Mouse (Mus musculus) liver, embryonic 12.5 days (tissue): Measurements from ENCODE around the gene Rnasek. TPM values are rescaled to one million over a fixed set of nuclear protein-coding genes. Genes with fewer than 3 reads are reported as not detected.

Source experiments
- ATAC-seq: fragments of 200-750 bp; cut with Nextera tagmentation; 2 replicates; pipeline ENCODE4 v1.8.0; 2017; ENCODE audit warnings: moderate number of reproducible peaks, mild to moderate bottlenecking, moderate library complexity
- H3K27ac ChIP-seq: fragments of 300-500 bp; sonication (generic); 2 replicates; pipeline ENCODE4 v1.5.1; 2016; ENCODE audit warnings: mild to moderate bottlenecking
- H3K27me3 ChIP-seq: fragments of 300-500 bp; sonication (generic); replicated peaks from 2 replicates; pipeline ENCODE4 v1.6.1; 2016; ENCODE audit warnings: mild to moderate bottlenecking, moderate library complexity
- H3K36me3 ChIP-seq: fragments of 300-500 bp; sonication (generic); 2 replicates; pipeline ENCODE4 v1.6.1; 2016; ENCODE audit warnings: mild to moderate bottlenecking, moderate library complexity
- H3K4me1 ChIP-seq: fragments of 300-500 bp; sonication (generic); 2 replicates; pipeline ENCODE4 v1.6.1; 2016
- H3K4me2 ChIP-seq: fragments of 300-500 bp; sonication (generic); 2 replicates; pipeline ENCODE4 v1.6.1; 2016; ENCODE audit warnings: mild to moderate bottlenecking, moderate library complexity
- H3K4me3 ChIP-seq: fragments of 300-500 bp; sonication (generic); 2 replicates; pipeline ENCODE4 v1.5.1; 2016; ENCODE audit warnings: mild to moderate bottlenecking, moderate library complexity
- H3K9ac ChIP-seq: fragments of 300-500 bp; sonication (generic); 2 replicates; pipeline ENCODE4 v1.6.1; 2016; ENCODE audit warnings: mild to moderate bottlenecking, moderate library complexity
- H3K9me3 ChIP-seq: fragments of 300-500 bp; sonication (generic); replicated peaks from 2 replicates; pipeline ENCODE4 v1.6.1; 2016; ENCODE audit warnings: mild to moderate bottlenecking, moderate library complexity
- WGBS: fragments of 180-500 bp; shearing (Covaris S2); methylation state at CpG from one replicate; pipeline ENCODE4 v1.1.7; 2016; ENCODE audit not compliant: insufficient replicate concordance; 5-methylcytosine and 5-hydroxymethylcytosine counted together
- polyA plus RNA-seq: library from polyadenylated mRNA; unstranded; fragments of >200 nt; fragmentation: Nextera tagmentation; extraction: Ambion mirVana; gene quantifications from 2 replicates; pipeline ENCODE4 v1.2.1, GENCODE M21; 2016

The Rnasek gene
- polyA plus RNA-seq, 1 experiment from 2014 or later: 173 TPM

DNA sequence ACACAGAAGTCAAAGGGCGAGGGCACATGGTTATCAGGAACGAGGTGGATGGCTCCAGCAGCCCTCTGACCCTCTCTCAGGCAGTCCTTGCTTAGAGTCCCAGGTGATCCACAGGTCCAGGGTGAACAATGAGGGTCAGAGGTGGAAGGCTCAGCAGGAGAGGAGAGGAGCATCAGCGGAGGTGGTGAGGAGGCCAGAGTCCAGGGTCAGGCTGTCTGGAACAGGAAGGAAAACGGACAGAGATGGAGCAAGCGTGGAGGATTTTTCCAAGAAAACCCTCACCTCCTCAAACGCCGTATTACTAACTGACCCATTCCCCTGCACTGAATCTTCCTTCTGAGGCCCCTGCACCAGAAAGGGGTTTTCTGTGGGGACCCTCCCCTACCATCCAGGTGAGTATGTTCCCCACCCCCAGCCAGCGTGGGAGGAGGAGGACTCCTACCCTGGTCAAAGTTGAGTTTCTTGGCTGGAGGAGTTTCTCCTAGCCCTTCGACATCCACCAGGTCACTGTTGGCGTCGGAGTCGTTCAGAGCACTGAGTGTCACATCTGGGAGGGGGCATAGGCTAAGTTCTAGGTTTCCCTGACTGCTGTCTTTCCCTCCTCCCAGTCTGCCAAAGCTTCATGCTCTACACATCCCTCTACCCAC is 4.3 kb downstream of the Rnasek start:
- Histone ChIP-seq H3K27ac (peak overlapping the region; percentile 96), H3K9me3 (no peaks in the 10 kb centered on the region), H3K4me3 (no peak overlapping the region), H3K4me2 (no peak overlapping the region; the same call in 1 of the 2 replicates), H3K9ac (no peak overlapping the region), H3K4me1 (peaks cover 69% of the 10 kb centered on the region), H3K27me3 (peaks cover under 1% of the 10 kb centered on the region), H3K36me3 (peaks cover 18% of the 10 kb centered on the region)
- ATAC-seq: no peak
- WGBS: 84% methylated on average over 12 of the region's 12 CpGs

DNA sequence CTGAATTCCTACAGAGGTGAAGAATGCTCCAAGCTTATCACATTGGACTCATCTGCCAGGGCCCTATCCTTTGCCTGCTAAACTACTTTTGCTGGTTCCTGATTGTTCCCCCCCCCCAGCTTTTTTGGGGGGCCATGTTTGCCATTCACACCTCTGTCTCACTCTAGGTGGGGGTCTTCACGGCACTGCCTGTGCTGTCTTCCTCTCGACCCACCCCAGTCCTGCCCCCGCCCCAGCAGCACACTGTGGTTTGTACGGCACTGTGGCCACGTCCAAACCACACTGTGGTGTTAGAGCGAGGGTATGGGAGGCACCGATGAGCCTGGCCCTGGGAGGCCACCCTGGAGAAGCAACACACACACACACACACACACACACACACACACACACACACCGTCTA is 5.1 kb downstream of the Rnasek start:
- peaks cover 9% of the 10 kb centered on the region for H3K27me3 ChIP-seq
- H3K9ac ChIP-seq: no peak overlapping the region; the same call in 1 of the 2 replicates
- no peaks in the 10 kb centered on the region for H3K9me3 ChIP-seq
- H3K4me2 ChIP-seq: 0 out of 2 replicates have a peak overlapping the region, but pooled peaks have one; percentile 0
- H3K4me3 ChIP-seq: no peak overlapping the region
- no peak for ATAC-seq
- peaks cover 18% of the 10 kb centered on the region for H3K36me3 ChIP-seq
- H3K4me1 ChIP-seq: peaks cover 75% of the 10 kb centered on the region
- 35% methylated on average over 8 of the region's 8 CpGs for WGBS
- H3K27ac ChIP-seq: peak overlapping the region; percentile 96

DNA sequence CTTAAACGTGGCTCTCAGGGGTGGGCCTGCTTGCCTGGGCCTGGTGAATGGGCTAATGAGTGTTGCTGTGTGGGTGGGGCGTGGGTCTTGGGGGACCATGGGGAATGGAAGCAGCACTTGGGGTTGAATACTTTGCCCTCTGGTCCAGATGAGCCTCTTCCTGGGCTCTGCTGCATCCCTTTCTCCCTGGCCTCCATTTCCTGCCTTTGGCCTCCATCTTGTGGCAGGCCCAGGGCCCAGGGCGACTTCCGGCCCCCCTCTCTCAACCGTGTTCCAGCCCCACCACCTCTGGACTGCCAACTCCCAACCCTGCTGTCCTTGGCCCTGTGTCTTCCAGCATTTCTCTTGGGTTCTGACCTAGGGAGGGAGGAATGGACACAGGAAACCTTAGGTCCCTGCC is 5.6 kb downstream of the Rnasek start:
- no peak overlapping the region for H3K4me3 ChIP-seq
- 46% methylated on average over 5 of the region's 5 CpGs for WGBS
- H3K9ac ChIP-seq: no peak overlapping the region
- H3K4me2 ChIP-seq: no peak overlapping the region
- H3K36me3 ChIP-seq: peaks cover 18% of the 10 kb centered on the region
- no peaks in the 10 kb centered on the region for H3K9me3 ChIP-seq
- H3K4me1 ChIP-seq: peaks cover 79% of the 10 kb centered on the region
- H3K27me3 ChIP-seq: peaks cover 14% of the 10 kb centered on the region
- peak overlapping the region; percentile 96 for H3K27ac ChIP-seq
- no peak for ATAC-seq

DNA sequence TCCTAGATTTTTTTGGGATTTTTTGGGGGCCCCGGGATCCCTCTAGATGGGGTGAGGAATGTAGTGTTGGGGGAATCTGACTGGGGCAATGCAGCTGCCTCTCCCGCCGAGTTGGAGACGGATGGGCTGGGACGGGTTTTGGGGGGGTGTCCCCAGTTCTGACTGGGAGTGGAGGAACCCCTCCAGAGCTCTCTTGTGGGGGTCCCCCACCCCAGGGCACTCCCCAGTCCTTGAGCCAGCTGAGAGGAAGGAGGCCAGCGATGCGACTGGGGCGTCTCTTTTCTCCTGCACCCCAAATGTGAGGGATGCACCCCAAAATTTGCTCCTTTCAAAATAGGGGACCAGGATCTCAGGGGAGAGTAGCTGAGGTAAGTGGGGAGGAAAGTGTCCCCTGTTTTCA is 6.6 kb downstream of the Rnasek start:
- 56% methylated on average over 8 of the region's 8 CpGs for WGBS
- Histone ChIP-seq H3K4me1 (peaks cover 82% of the 10 kb centered on the region), H3K27me3 (peaks cover 24% of the 10 kb centered on the region), H3K27ac (no peak overlapping the region), H3K9me3 (no peaks in the 10 kb centered on the region), H3K9ac (no peak overlapping the region), H3K4me3 (0 out of 2 replicates have a peak overlapping the region, but pooled peaks have one; percentile 35), H3K4me2 (peak overlapping the region; percentile 56), H3K36me3 (peaks cover 18% of the 10 kb centered on the region)
- no peak for ATAC-seq

DNA sequence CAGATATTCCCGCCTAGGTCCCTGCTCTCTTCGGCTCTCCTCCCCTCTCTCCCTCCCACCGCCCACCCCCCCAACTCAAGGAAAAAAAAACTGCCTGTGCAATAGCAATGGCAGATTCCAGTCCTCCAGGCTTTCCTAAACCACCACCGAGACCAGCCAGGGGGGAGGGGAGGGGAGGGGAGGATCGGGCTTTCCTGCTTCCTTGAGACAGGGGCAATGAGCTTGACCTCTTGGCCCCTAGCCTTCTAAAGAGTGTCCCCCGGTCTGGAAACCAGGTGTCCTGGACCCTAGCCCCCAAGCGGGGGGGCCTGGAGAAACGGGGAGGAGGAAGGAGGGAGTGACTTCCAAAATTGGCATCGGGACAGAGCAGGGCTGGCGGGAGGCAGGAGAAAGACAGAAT is 7.1 kb downstream of the Rnasek start:
- Histone ChIP-seq H3K36me3 (peaks cover 18% of the 10 kb centered on the region), H3K4me2 (peak overlapping the region; percentile 56), H3K4me1 (peaks cover 87% of the 10 kb centered on the region), H3K4me3 (peak overlapping the region; percentile 35), H3K27ac (no peak overlapping the region), H3K9me3 (no peaks in the 10 kb centered on the region), H3K9ac (peak overlapping the region; percentile 48; the same call in 1 of the 2 replicates), H3K27me3 (peaks cover 29% of the 10 kb centered on the region)
- ATAC-seq: no peak
- WGBS: 31% methylated on average over 9 of the region's 10 CpGs

DNA sequence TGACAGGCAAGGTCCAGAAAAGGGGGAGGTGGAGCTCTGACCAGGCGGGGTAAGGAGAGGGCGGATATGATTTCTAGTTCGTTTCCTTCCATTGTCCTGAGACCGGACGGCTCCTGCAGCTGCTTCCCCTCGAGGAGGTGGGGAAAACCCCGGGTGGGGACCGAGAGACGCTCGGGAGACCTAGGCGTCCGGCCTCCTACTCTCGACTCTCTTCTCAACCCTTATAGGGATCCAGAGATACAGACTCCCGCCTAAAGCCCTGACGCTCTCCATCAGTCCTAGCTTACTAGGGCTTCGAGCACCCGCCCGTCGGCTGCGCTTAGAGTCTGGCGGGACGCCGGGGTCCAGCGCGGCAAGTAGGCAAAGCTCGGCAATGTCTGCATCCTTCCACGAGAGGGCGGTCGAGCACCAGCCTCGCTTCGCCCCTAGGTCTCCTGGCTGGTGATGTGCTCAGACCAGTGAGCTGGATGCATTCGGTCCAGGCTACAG is 9.4 kb downstream of the Rnasek start:
- Histone ChIP-seq H3K9ac (peak overlapping the region; percentile 60), H3K4me3 (peak overlapping the region; percentile 50), H3K4me1 (peaks cover 90% of the 10 kb centered on the region), H3K9me3 (no peaks in the 10 kb centered on the region), H3K4me2 (peak overlapping the region; percentile 81), H3K27me3 (peaks cover 50% of the 10 kb centered on the region), H3K36me3 (peaks cover 9% of the 10 kb centered on the region), H3K27ac (no peak overlapping the region)
- ATAC-seq: peak; percentile 57
- WGBS: under 1% methylated on average over 31 of the region's 32 CpGs

DNA sequence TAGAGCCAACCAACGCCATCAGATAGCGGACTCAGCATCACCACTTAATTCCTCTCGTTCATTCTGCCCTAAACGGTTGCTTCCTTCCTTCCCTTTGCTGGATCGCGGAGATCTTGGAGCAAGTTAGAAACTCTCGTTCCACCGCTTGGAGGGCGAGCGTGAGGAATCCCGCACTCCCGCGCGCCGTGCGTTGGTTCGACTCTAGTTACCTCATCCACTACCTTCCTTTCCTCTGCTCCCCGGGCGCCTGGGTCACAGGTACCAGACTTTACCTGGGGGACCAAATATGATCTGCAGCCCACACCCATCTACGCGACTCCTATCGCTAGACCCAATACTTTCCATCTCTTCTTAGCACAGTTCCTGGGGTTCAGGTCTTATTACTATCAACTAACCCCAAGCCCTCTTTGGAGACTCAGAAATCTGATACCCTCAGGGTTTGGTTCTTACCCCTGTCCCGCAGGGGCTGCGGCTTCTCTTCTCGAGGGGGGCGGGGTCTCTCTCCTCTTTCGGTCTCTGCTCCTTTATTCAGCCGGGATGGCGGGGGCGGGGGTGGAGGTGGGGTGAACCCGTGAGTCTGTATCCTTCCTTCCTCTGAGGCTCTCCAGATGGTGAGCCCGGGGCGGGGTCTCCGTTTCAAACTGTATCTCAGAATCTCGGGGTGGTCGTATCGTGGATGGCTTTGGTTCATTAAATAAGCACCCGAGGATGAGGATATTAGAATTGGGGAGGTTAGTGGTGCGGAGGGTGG is 10.2 kb downstream of the Rnasek start, which contains the start of gene Bcl6b:
Bcl6b (minus strand) TSS at position 539 of the 751 bp plus-strand sequence.
- ATAC-seq: no peak
- peaks cover 50% of the 10 kb centered on the region for H3K27me3 ChIP-seq
- peak within 1 kb of the TSS; percentile 70 for H3K27ac ChIP-seq
- peak within 1 kb of the TSS; percentile 60 for H3K9ac ChIP-seq
- no peaks in the 10 kb centered on the region for H3K9me3 ChIP-seq
- peaks cover 90% of the 10 kb centered on the region for H3K4me1 ChIP-seq
- H3K4me2 ChIP-seq: peak within 1 kb of the TSS; percentile 81
- peaks cover under 1% of the 10 kb centered on the region; the same call in 1 of the 2 replicates for H3K36me3 ChIP-seq
- peak within 1 kb of the TSS; percentile 50 for H3K4me3 ChIP-seq
- 2% methylated on average over 39 of the region's 39 CpGs for WGBS

DNA sequence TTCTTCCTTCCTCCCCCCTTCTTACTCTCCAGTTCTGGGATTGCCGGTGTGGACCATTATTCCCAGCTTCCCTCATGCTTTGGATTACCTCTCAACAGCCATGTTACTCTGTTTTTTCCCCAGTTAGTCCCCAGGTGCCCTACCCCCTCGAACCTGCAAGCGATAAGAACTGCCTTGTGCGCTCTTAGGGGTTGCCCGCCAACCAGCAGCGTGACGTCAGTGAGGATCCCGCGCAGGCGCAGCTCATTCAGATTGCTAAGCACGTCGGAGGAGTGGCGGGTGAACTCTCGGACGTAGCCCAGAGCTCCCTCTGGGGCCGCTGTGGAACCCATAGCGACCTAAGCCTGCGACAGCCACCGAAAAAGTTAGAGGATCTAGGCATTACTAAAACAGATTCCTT is 10.8 kb downstream of the Rnasek start:
- 2% methylated on average over 19 of the region's 19 CpGs for WGBS
- H3K4me3 ChIP-seq: peak overlapping the region; percentile 50
- H3K4me2 ChIP-seq: peak overlapping the region; percentile 81
- no peaks in the 10 kb centered on the region for H3K9me3 ChIP-seq
- H3K4me1 ChIP-seq: peaks cover 90% of the 10 kb centered on the region
- peaks cover 50% of the 10 kb centered on the region for H3K27me3 ChIP-seq
- peak overlapping the region; percentile 70 for H3K27ac ChIP-seq
- ATAC-seq: peak; percentile 82
- peak overlapping the region; percentile 60 for H3K9ac ChIP-seq
- H3K36me3 ChIP-seq: no peaks in the 10 kb centered on the region

DNA sequence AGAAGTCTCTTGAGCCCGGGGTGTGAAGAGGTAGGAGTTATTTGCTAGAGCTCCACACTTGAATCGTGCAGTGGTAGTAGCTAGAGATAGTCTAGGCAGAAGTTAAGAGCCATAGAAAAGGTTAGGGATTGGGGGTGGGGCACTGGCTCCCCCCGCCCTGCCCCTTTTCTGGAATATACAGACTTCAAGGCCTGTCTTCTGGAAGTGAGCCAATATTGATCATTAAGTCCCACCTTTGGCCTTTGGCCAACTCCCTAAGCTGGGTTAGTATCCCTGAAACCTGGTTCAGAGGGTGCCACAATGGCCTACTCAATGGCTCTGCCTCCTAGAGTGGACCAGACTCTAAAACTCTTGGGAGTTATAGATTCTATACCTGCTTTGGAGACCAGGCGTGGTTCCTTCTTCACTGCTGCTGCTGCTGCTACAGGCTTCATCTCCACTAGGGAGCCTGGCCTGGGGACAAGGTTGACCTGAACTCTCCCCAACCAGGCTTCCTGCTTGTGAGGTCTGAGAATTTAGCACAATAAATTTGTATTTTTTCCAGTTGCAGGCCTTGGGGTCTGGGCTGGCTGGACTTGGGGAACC is 11.9 kb downstream of the Rnasek start:
- Histone ChIP-seq H3K9me3 (no peaks in the 10 kb centered on the region), H3K36me3 (no peaks in the 10 kb centered on the region), H3K27me3 (peaks cover 50% of the 10 kb centered on the region), H3K4me1 (peaks cover 89% of the 10 kb centered on the region), H3K9ac (no peak overlapping the region), H3K27ac (0 out of 2 replicates have a peak overlapping the region, but pooled peaks have one; percentile 70), H3K4me3 (peak overlapping the region; percentile 50; the same call in 1 of the 2 replicates), H3K4me2 (peak overlapping the region; percentile 81)
- no peak for ATAC-seq
- 63% methylated on average over 4 of the region's 4 CpGs for WGBS

DNA sequence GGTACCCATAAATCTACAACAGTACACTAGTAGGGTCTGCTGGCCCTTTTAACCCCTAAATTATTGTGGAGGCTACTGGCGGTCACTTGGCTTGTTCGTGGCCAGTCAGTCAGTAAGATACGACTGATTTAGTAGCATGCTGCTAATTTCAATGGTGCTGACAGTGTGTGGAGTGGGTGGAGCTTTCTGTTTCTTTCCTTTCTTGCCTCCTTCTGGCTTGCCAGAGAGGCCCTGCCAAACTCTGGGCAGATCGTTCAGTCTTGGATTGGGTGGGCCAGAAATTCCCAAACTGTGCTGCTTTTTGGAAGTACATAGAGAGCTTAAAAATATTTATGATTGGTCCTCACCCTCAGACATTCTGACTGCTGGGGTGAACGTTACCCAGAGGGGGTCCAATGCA is 12.5 kb downstream of the Rnasek start:
- peak overlapping the region; percentile 81 for H3K4me2 ChIP-seq
- H3K36me3 ChIP-seq: no peaks in the 10 kb centered on the region
- peaks cover 89% of the 10 kb centered on the region for H3K4me1 ChIP-seq
- peak overlapping the region; percentile 12 for H3K9ac ChIP-seq
- peaks cover 50% of the 10 kb centered on the region for H3K27me3 ChIP-seq
- WGBS: 32% methylated on average over 5 of the region's 5 CpGs
- no peak for ATAC-seq
- peak overlapping the region; percentile 59 for H3K27ac ChIP-seq
- H3K4me3 ChIP-seq: peak overlapping the region; percentile 31
- H3K9me3 ChIP-seq: no peaks in the 10 kb centered on the region

DNA sequence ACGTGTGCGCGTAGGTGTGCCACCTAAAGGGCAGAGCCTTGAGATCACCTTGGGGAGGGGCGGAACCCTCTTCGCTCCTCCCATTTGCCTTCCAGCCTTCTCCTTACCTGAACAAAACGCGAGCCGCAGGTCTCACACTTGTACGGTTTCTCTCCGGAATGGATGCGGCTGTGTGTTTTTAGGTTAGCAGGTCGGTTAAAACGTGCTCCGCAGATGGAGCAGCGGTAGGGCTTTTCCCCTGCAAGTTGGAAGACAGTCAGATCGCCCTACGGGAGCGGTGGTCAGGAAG is 13.1 kb downstream of the Rnasek start:
- Histone ChIP-seq H3K9ac (peak overlapping the region; percentile 12), H3K9me3 (no peaks in the 10 kb centered on the region), H3K36me3 (no peaks in the 10 kb centered on the region), H3K4me2 (peak overlapping the region; percentile 81), H3K4me1 (peaks cover 93% of the 10 kb centered on the region), H3K27me3 (peaks cover 50% of the 10 kb centered on the region), H3K27ac (peak overlapping the region; percentile 59; the same call in 1 of the 2 replicates), H3K4me3 (peak overlapping the region; percentile 31)
- ATAC-seq: no peak
- 36% methylated on average over 18 of the region's 18 CpGs for WGBS
